Mouse (Mus musculus): ENCODE results near the gene C1ql2.

GRCm38 (mm10) chr1:120385029-120385571, 44.7 kb downstream of the C1ql2 start:
- TF ChIP-seq EP300 (IDR thresholded peaks at IDR 0.05; ENCODE audit: low read depth) (no peak), CTCF (IDR thresholded peaks at IDR 0.05; ENCODE audit: low read depth) (no peak)
